Mouse (Mus musculus) hindbrain, embryonic 11.5 days (tissue): ENCODE results near the gene Rnf212. TPM values are rescaled to one million over a fixed set of nuclear protein-coding genes. Genes with fewer than 3 reads are reported as not detected.

Experiments used
- ATAC-seq: fragments of 200-750 bp; cut with Nextera tagmentation; 2 replicates; pipeline ENCODE4 v1.8.0; 2017; ENCODE audit warnings: mild to moderate bottlenecking, moderate TSS enrichment, moderate library complexity; ENCODE audit not compliant: low FRiP score
- DNase-seq: peaks from one replicate; pipeline ENCODE4 v3.0.0-alpha.2; 2015; ENCODE audit warnings: low spot score
- H3K27ac ChIP-seq: fragments of 300-500 bp; sonication (generic); 2 replicates; pipeline ENCODE4 v1.5.1; 2014; ENCODE audit warnings: mild to moderate bottlenecking, low read depth, low read length
- H3K27me3 ChIP-seq: fragments of 300-500 bp; sonication (generic); 2 replicates; pipeline ENCODE4 v1.6.1; 2014; ENCODE audit warnings: mild to moderate bottlenecking, low read length, moderate library complexity, mixed read lengths; ENCODE audit not compliant: control insufficient read depth, insufficient read depth
- H3K36me3 ChIP-seq: fragments of 300-500 bp; sonication (generic); 2 replicates; pipeline ENCODE4 v1.6.1; 2014; ENCODE audit warnings: mild to moderate bottlenecking, low read length, moderate library complexity, mixed read lengths; ENCODE audit not compliant: control insufficient read depth, insufficient read depth
- H3K4me1 ChIP-seq: fragments of 300-500 bp; sonication (generic); replicated peaks from 2 replicates; pipeline ENCODE4 v1.6.1; 2014; ENCODE audit warnings: low read length, mixed read lengths; ENCODE audit not compliant: control insufficient read depth, insufficient read depth
- H3K4me2 ChIP-seq: fragments of 300-500 bp; sonication (generic); replicated peaks from 2 replicates; pipeline ENCODE4 v1.6.1; 2014; ENCODE audit warnings: mild to moderate bottlenecking, low read depth, low read length
- H3K4me3 ChIP-seq: fragments of 300-500 bp; sonication (generic); 2 replicates; pipeline ENCODE4 v1.5.1; 2014; ENCODE audit warnings: low read depth, low read length
- H3K9ac ChIP-seq: fragments of 300-500 bp; sonication (generic); 2 replicates; pipeline ENCODE4 v1.6.1; 2014; ENCODE audit warnings: low read depth, low read length
- H3K9me3 ChIP-seq: fragments of 300-500 bp; sonication (generic); 2 replicates; pipeline ENCODE4 v1.6.1; 2016; ENCODE audit warnings: low read length; ENCODE audit not compliant: control insufficient read depth
- WGBS: fragments of 180-500 bp; shearing (Covaris S2); extraction: QIAGEN DNeasy Blood & Tissue Kit; methylation state at CpG from one replicate; pipeline ENCODE4 v1.1.7; 2014; 5-methylcytosine and 5-hydroxymethylcytosine counted together
- polyA plus RNA-seq: library from polyadenylated mRNA; unstranded; fragments of >200 nt; fragmentation: Nextera tagmentation; extraction: Ambion mirVana; gene quantifications from 2 replicates; pipeline ENCODE4 v1.2.1, GENCODE M21; 2014

Gene Rnf212
- polyA plus RNA-seq, 1 experiment from 2014 or later, result 1.1 TPM

DNA sequence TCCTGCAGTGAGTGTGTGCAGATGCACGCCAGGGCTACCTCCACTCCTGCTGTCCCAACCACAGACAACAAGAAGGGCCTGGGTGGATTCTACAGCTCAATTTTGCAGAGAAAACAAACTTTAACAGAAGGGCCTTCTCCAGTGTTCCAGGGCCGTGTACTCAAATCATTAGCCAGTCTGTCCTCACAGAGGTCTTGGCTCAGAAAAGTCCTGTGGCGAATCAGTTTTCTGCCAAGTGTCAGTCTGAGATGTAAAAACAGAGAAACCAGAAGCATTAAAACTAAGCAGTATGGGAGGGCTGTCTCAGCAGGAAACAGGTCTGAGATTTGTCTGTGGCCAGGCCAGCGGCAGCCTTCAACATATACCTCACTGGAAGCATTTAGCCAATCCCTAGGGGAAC is 56.7 kb downstream of the Rnf212 start:
- Histone ChIP-seq H3K36me3 (no peaks in the 10 kb centered on the region), H3K4me1 (no peaks in the 10 kb centered on the region; the same call in 1 of the 2 replicates), H3K9me3 (no peaks in the 10 kb centered on the region), H3K4me2 (no peak overlapping the region), H3K4me3 (no peak overlapping the region), H3K9ac (no peak overlapping the region), H3K27me3 (no peaks in the 10 kb centered on the region), H3K27ac (no peak overlapping the region)
- DNase-seq (no peak), ATAC-seq (no peak)
- 42% methylated on average over 4 of the region's 4 CpGs for WGBS

DNA sequence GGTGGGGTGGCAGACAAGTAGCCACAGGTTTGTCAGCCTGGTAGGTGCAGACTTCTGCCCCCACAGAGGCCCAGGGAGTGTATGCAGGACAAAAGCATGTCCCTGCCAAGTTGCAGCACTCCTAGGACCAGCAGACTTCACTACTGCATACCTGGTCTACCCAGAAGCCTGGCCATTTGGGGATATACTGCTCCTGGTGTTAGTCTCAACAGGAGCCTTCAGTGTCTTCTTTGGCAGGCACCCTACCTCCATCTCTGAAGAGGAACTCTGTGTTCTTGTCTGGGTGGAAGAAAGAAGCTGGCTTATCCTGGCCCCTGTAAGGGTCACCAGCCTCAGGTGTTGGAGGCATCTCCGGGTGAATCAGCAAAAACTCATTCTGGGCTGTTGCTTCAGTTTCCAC is 58.8 kb downstream of the Rnf212 start:
- ATAC-seq, result no peak
- no peak overlapping the region for H3K9ac ChIP-seq
- H3K27ac ChIP-seq, result no peak overlapping the region
- DNase-seq, result no peak
- H3K27me3 ChIP-seq, result no peaks in the 10 kb centered on the region
- no peaks in the 10 kb centered on the region for H3K9me3 ChIP-seq
- H3K36me3 ChIP-seq, result no peaks in the 10 kb centered on the region
- no peaks in the 10 kb centered on the region; the same call in 1 of the 2 replicates for H3K4me1 ChIP-seq
- no peak overlapping the region for H3K4me2 ChIP-seq
- WGBS, result 93% methylated on average over 1 of the region's 1 CpGs
- H3K4me3 ChIP-seq, result no peak overlapping the region

DNA sequence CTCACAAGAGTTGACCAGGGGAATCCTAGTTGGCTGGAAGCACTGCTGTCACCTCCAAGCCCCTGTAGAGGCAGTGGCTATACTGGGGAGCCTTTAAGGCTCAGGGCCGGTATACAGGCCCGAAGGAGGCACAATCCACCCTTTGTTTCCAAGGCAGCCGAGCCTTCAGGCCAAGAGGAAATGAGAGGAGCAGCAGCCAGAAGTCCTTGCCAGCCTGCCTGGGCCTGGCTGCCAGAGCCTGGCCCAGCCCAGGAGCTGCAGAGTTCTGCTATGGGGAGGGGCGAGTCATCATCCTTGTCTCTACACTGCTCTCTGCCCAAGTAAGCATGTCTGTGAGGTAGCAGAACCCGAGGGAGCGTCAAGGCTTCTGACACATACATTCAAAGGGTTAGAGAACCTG is 60.6 kb downstream of the Rnf212 start:
- H3K27ac ChIP-seq, result no peak overlapping the region
- no peak overlapping the region for H3K9ac ChIP-seq
- H3K9me3 ChIP-seq, result no peaks in the 10 kb centered on the region
- H3K4me3 ChIP-seq, result no peak overlapping the region
- H3K4me2 ChIP-seq, result no peak overlapping the region
- ATAC-seq (no peak; the same call in 1 of the 2 replicates), DNase-seq (no peak)
- no peaks in the 10 kb centered on the region; the same call in 1 of the 2 replicates for H3K4me1 ChIP-seq
- H3K36me3 ChIP-seq, result no peaks in the 10 kb centered on the region
- no peaks in the 10 kb centered on the region for H3K27me3 ChIP-seq
- WGBS, result 66% methylated on average over 6 of the region's 6 CpGs

DNA sequence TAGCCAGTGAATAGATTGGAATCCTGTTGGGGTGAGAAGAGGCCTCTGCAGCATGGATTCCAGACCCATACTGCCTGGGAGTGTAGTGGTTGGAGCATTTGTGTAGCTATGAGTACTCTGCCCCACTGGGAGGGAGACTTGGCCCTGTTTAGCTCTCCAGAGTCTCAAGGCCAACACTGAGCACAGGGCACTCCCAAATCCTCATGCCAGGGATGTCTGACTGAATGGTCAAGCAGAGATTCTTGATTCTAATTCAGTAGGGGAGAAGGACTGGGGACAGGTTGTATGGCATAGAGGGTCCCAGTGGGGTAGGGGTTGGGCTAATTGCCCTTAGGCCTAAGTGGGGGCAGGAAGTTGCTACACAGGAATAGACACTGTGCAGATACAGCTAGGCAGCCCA is 61.1 kb downstream of the Rnf212 start:
- no peaks in the 10 kb centered on the region for H3K9me3 ChIP-seq
- no peak overlapping the region for H3K27ac ChIP-seq
- H3K36me3 ChIP-seq, result no peaks in the 10 kb centered on the region
- no peaks in the 10 kb centered on the region for H3K27me3 ChIP-seq
- no peak overlapping the region for H3K9ac ChIP-seq
- no peaks in the 10 kb centered on the region; the same call in 1 of the 2 replicates for H3K4me1 ChIP-seq
- no peak overlapping the region for H3K4me2 ChIP-seq
- H3K4me3 ChIP-seq, result no peak overlapping the region
- ATAC-seq (no peak), DNase-seq (no peak)

DNA sequence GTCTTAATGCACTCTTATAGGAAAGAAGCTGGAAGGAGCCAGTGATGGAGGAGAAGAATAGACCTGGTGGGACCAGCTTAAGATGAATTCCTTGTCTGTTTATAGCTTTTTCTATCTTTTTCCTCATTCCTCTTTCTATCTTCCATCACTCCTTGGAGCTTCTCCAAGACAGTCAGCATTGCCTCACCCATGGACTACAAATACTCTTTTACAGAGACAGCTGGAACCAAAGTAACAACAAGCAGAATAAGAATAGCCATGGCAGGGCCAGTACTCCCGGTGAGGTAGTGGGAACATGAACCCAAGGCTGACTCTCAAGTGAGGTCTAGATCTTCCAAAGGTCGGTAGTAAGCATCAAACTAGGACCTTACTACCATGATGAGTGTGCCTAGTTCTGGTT is 61.7 kb downstream of the Rnf212 start:
- 82% methylated on average over 2 of the region's 2 CpGs for WGBS
- Histone ChIP-seq H3K27me3 (no peaks in the 10 kb centered on the region), H3K9ac (no peak overlapping the region), H3K4me2 (no peak overlapping the region), H3K27ac (no peak overlapping the region), H3K4me3 (no peak overlapping the region), H3K36me3 (no peaks in the 10 kb centered on the region), H3K9me3 (no peaks in the 10 kb centered on the region), H3K4me1 (no peaks in the 10 kb centered on the region; the same call in 1 of the 2 replicates)
- ATAC-seq (no peak), DNase-seq (no peak)

DNA sequence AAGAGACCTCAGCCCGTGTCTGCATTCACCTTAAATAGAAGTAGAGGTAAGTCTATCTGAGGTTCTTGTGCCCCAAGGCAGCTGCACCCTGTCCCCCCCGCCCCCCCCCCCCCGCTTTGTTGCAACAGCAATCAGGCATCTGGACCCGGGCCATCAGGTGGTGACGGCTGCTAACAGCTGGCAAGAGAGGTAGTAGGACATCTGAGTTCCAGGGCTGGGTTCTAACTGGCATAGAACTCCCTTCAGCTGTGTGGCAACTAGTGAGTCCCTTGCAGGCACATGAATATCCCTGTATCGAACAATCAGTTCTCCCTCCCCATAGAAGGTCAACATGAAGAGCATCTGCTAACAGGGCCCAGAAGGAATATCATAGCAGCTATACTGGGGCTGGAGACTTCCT is 62.8 kb downstream of the Rnf212 start:
- no peak for ATAC-seq
- H3K36me3 ChIP-seq, result no peaks in the 10 kb centered on the region
- H3K27ac ChIP-seq, result no peak overlapping the region
- H3K9ac ChIP-seq, result no peak overlapping the region
- H3K27me3 ChIP-seq, result no peaks in the 10 kb centered on the region
- no peak overlapping the region for H3K4me3 ChIP-seq
- H3K4me2 ChIP-seq, result no peak overlapping the region
- H3K4me1 ChIP-seq, result no peaks in the 10 kb centered on the region
- no peaks in the 10 kb centered on the region for H3K9me3 ChIP-seq
- no peak for DNase-seq
- 85% methylated on average over 6 of the region's 6 CpGs for WGBS

DNA sequence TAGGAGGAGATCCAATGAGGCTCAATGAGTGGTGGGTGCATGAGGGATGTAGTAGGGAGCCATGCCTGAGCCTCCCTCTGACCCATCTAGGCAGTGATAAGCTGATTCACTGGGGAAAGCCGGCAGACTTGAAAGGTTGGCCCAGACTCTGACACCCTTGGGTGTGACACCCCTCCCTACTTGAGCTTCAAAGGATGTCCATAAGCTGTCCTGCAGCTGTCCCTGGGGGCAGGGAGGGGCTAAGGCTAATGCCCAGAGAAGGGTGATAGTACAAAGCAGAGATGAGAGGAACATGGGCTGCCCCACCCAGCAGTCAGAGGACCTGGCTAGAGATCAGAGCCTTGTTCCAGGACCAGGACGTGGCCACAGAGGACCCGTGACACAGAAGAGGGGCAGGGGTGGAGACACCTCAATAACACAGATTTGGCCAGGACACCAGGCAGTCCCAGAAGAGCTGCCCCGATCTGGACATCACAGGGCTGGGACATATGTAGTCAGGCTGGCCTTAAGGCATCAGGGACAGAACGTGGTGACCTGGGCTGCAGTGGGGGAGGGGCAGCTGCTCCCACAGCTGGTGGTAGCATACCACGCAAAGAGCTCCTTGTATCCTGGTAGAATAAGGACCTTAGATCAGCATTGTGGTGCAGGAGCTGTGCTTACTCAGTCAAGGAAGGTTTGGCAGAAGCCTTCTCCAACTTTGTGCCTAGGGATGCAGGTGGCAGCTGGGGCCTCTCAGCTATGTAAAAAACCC is 65.6 kb downstream of the Rnf212 start:
- Histone ChIP-seq H3K4me2 (no peak overlapping the region), H3K9ac (no peak overlapping the region), H3K9me3 (no peaks in the 10 kb centered on the region), H3K4me1 (no peaks in the 10 kb centered on the region), H3K27ac (no peak overlapping the region), H3K36me3 (no peaks in the 10 kb centered on the region), H3K27me3 (no peaks in the 10 kb centered on the region), H3K4me3 (no peak overlapping the region)
- ATAC-seq (no peak), DNase-seq (no peak)
- 62% methylated on average over 6 of the region's 6 CpGs for WGBS

DNA sequence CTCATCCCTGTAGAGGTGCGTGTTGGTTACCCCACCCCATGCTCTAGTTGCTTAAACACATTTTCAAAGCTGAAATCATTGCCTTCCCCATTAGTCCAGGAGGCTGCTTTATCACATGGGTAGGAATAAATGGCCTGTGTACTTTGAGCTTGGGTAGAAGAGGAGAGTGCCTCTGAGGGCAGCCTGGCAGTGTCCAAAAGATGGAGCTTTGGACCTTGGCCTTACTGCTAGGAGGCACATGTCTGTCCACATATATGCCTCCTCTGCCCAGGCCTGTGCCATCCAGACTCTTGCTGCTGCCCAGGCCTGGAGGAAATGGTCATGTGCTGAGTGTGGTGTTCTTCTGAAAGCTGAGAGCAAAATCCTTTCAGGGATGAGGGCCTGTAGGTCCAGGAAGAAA is 66.4 kb downstream of the Rnf212 start:
- no peaks in the 10 kb centered on the region for H3K9me3 ChIP-seq
- no peak overlapping the region for H3K4me2 ChIP-seq
- no peak overlapping the region for H3K9ac ChIP-seq
- ATAC-seq (no peak), DNase-seq (no peak)
- no peak overlapping the region for H3K4me3 ChIP-seq
- H3K27ac ChIP-seq, result no peak overlapping the region
- no peaks in the 10 kb centered on the region for H3K36me3 ChIP-seq
- H3K4me1 ChIP-seq, result no peaks in the 10 kb centered on the region
- 95% methylated on average over 1 of the region's 1 CpGs for WGBS
- H3K27me3 ChIP-seq, result no peaks in the 10 kb centered on the region

DNA sequence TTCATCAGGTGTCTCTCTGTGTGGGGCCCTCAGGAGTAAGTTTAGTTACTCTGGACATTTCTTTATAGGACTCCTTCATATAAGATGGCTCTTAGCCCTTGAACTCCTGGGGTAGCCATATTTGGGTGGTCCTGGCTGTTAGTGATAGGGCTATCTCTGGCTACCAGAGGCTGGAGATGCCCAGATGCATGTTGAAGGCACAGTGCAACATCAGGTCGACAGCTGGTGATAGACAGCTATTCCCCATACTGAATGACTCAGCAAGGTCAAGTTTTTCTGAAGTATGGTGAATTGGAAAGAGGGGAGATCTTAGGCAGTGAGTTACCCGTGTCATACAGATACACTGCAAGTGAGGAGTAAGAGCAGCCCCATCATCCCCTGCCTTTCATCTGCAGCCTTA is 67.0 kb downstream of the Rnf212 start:
- Histone ChIP-seq H3K9ac (no peak overlapping the region), H3K4me3 (no peak overlapping the region), H3K4me1 (no peaks in the 10 kb centered on the region), H3K4me2 (no peak overlapping the region), H3K27ac (no peak overlapping the region), H3K9me3 (no peaks in the 10 kb centered on the region), H3K27me3 (no peaks in the 10 kb centered on the region), H3K36me3 (no peaks in the 10 kb centered on the region)
- no peak for DNase-seq
- no peak for ATAC-seq
- WGBS, result 92% methylated on average over 2 of the region's 2 CpGs
